Mouse (Mus musculus): ENCODE data around the gene Reck. TPM values are rescaled to one million over a fixed set of nuclear protein-coding genes. Genes with fewer than 3 reads are reported as not detected.

Gene Reck
- polyA plus RNA-seq, 1 experiment from 2014 or later: 24.3 TPM

- no peaks in the 10 kb centered on the region for H3K9me3 ChIP-seq (replicated peaks; ENCODE audit: control insufficient read depth, low read length)
- H3K4me3 ChIP-seq (ENCODE audit: low read depth, low read length): no peak overlapping the region
- no peak overlapping the region; the same call in 1 of the 2 replicates for H3K9ac ChIP-seq (replicated peaks; ENCODE audit: low read length)
- peak; percentile 29 for DNase-seq (ENCODE audit: low spot score)
- H3K4me1 ChIP-seq (ENCODE audit: control insufficient read depth, insufficient read depth, low read length): no peaks in the 10 kb centered on the region; the same call in 1 of the 2 replicates
- H3K27ac ChIP-seq (replicated peaks; ENCODE audit: low read depth, low read length): 0 out of 2 replicates have a peak overlapping the region, but pooled peaks have one; percentile 3
- WGBS: 26% methylated on average over 5 of the region's 5 CpGs
- H3K27me3 ChIP-seq (ENCODE audit: control insufficient read depth, insufficient read depth, low read length): no peaks in the 10 kb centered on the region
- ATAC-seq (replicated peaks; ENCODE audit: insufficient number of reproducible peaks, low FRiP score, low TSS enrichment, low read depth): no peak
- H3K36me3 ChIP-seq (replicated peaks; ENCODE audit: control insufficient read depth, insufficient read depth, low read depth, low read length): no peaks in the 10 kb centered on the region
- H3K4me2 ChIP-seq (ENCODE audit: low read depth, low read length): no peak overlapping the region
Measured at GRCm38 (mm10) chr4:43878121-43878776, 2.9 kb downstream of the Reck start.

GRCm38 (mm10) chr4:43879566-43879965 is 4.2 kb downstream of the Reck start:
- H3K4me2 ChIP-seq (ENCODE audit: low read depth, low read length): no peak overlapping the region
- H3K9me3 ChIP-seq (replicated peaks; ENCODE audit: control insufficient read depth, low read length): no peaks in the 10 kb centered on the region
- ATAC-seq (replicated peaks; ENCODE audit: insufficient number of reproducible peaks, low FRiP score, low TSS enrichment, low read depth) (no peak), DNase-seq (ENCODE audit: low spot score) (no peak)
- no peak overlapping the region for H3K9ac ChIP-seq (replicated peaks; ENCODE audit: low read length)
- no peak overlapping the region for H3K4me3 ChIP-seq (ENCODE audit: low read depth, low read length)
- peaks cover under 1% of the 10 kb centered on the region; the same call in 1 of the 2 replicates for H3K4me1 ChIP-seq (ENCODE audit: control insufficient read depth, insufficient read depth, low read length)
- H3K27ac ChIP-seq (replicated peaks; ENCODE audit: low read depth, low read length): no peak overlapping the region
- no peaks in the 10 kb centered on the region for H3K36me3 ChIP-seq (replicated peaks; ENCODE audit: control insufficient read depth, insufficient read depth, low read depth, low read length)
- no peaks in the 10 kb centered on the region for H3K27me3 ChIP-seq (ENCODE audit: control insufficient read depth, insufficient read depth, low read length)
- WGBS: 80% methylated on average over 6 of the region's 6 CpGs

GRCm38 (mm10) chr4:43884196-43884595 is 8.9 kb downstream of the Reck start:
- Histone ChIP-seq H3K9ac (replicated peaks; ENCODE audit: low read length) (no peak overlapping the region), H3K9me3 (replicated peaks; ENCODE audit: control insufficient read depth, low read length) (no peaks in the 10 kb centered on the region), H3K27me3 (ENCODE audit: control insufficient read depth, insufficient read depth, low read length) (no peaks in the 10 kb centered on the region), H3K4me3 (ENCODE audit: low read depth, low read length) (no peak overlapping the region), H3K27ac (replicated peaks; ENCODE audit: low read depth, low read length) (no peak overlapping the region), H3K4me2 (ENCODE audit: low read depth, low read length) (no peak overlapping the region), H3K4me1 (ENCODE audit: control insufficient read depth, insufficient read depth, low read length) (peaks cover 4% of the 10 kb centered on the region; the same call in 1 of the 2 replicates), H3K36me3 (replicated peaks; ENCODE audit: control insufficient read depth, insufficient read depth, low read depth, low read length) (no peaks in the 10 kb centered on the region)
- WGBS: 15% methylated on average over 4 of the region's 4 CpGs
- DNase-seq (ENCODE audit: low spot score) (peak; percentile 66), ATAC-seq (replicated peaks; ENCODE audit: insufficient number of reproducible peaks, low FRiP score, low TSS enrichment, low read depth) (no peak)

- H3K27me3 ChIP-seq (ENCODE audit: control insufficient read depth, insufficient read depth, low read length): no peaks in the 10 kb centered on the region
- no peaks in the 10 kb centered on the region for H3K4me1 ChIP-seq (ENCODE audit: control insufficient read depth, insufficient read depth, low read length)
- no peaks in the 10 kb centered on the region for H3K9me3 ChIP-seq (replicated peaks; ENCODE audit: control insufficient read depth, low read length)
- no peak overlapping the region for H3K4me2 ChIP-seq (ENCODE audit: low read depth, low read length)
- H3K36me3 ChIP-seq (replicated peaks; ENCODE audit: control insufficient read depth, insufficient read depth, low read depth, low read length): no peaks in the 10 kb centered on the region
- ATAC-seq (replicated peaks; ENCODE audit: insufficient number of reproducible peaks, low FRiP score, low TSS enrichment, low read depth) (no peak), DNase-seq (ENCODE audit: low spot score) (no peak)
- no peak overlapping the region for H3K27ac ChIP-seq (replicated peaks; ENCODE audit: low read depth, low read length)
- 95% methylated on average over 3 of the region's 3 CpGs for WGBS
- no peak overlapping the region for H3K4me3 ChIP-seq (ENCODE audit: low read depth, low read length)
- H3K9ac ChIP-seq (replicated peaks; ENCODE audit: low read length): no peak overlapping the region
Measured at GRCm38 (mm10) chr4:43891247-43891646, 15.9 kb downstream of the Reck start.

- H3K4me1 ChIP-seq (ENCODE audit: control insufficient read depth, insufficient read depth, low read length): no peaks in the 10 kb centered on the region
- H3K27ac ChIP-seq (replicated peaks; ENCODE audit: low read depth, low read length): no peak overlapping the region
- DNase-seq (ENCODE audit: low spot score): no peak
- no peak overlapping the region for H3K4me2 ChIP-seq (ENCODE audit: low read depth, low read length)
- H3K27me3 ChIP-seq (ENCODE audit: control insufficient read depth, insufficient read depth, low read length): no peaks in the 10 kb centered on the region
- H3K4me3 ChIP-seq (ENCODE audit: low read depth, low read length): no peak overlapping the region
- no peak for ATAC-seq (replicated peaks; ENCODE audit: insufficient number of reproducible peaks, low FRiP score, low TSS enrichment, low read depth)
- no peaks in the 10 kb centered on the region for H3K9me3 ChIP-seq (replicated peaks; ENCODE audit: control insufficient read depth, low read length)
- H3K36me3 ChIP-seq (replicated peaks; ENCODE audit: control insufficient read depth, insufficient read depth, low read depth, low read length): peaks cover 2% of the 10 kb centered on the region
- no peak overlapping the region for H3K9ac ChIP-seq (replicated peaks; ENCODE audit: low read length)
Measured at GRCm38 (mm10) chr4:43897209-43897608, 21.9 kb downstream of the Reck start.

DNA sequence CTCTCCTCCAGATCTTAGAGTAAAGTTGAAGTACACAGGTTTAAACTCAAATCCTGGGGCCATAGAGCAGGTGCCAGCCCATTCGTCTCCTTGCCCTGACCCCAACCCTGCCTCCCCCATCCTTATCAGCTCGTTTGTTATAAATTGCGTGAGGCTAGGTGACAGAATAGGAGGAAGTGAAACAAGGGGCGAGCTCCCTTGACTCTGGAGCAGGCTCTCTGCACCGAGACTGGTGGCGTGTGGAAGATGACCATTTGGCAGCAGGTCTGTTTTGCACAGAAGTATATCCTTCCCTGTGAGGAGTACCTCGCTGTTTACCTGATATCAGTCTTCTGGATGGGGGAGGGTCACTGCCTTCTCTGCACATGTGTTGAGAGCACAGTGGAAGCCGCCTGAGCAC is 23.9 kb downstream of the Reck start:
- DNase-seq (ENCODE audit: low spot score) (no peak), ATAC-seq (replicated peaks; ENCODE audit: insufficient number of reproducible peaks, low FRiP score, low TSS enrichment, low read depth) (no peak)
- no peak overlapping the region for H3K4me2 ChIP-seq (ENCODE audit: low read depth, low read length)
- H3K9me3 ChIP-seq (replicated peaks; ENCODE audit: control insufficient read depth, low read length): no peaks in the 10 kb centered on the region
- no peak overlapping the region for H3K27ac ChIP-seq (replicated peaks; ENCODE audit: low read depth, low read length)
- no peak overlapping the region for H3K9ac ChIP-seq (replicated peaks; ENCODE audit: low read length)
- H3K27me3 ChIP-seq (ENCODE audit: control insufficient read depth, insufficient read depth, low read length): no peaks in the 10 kb centered on the region
- H3K4me1 ChIP-seq (ENCODE audit: control insufficient read depth, insufficient read depth, low read length): no peaks in the 10 kb centered on the region
- H3K36me3 ChIP-seq (replicated peaks; ENCODE audit: control insufficient read depth, insufficient read depth, low read depth, low read length): peaks cover 2% of the 10 kb centered on the region
- no peak overlapping the region for H3K4me3 ChIP-seq (ENCODE audit: low read depth, low read length)
- WGBS: 72% methylated on average over 8 of the region's 8 CpGs

GRCm38 (mm10) chr4:43903690-43904089 is 28.4 kb downstream of the Reck start:
- DNase-seq (ENCODE audit: low spot score) (no peak), ATAC-seq (replicated peaks; ENCODE audit: insufficient number of reproducible peaks, low FRiP score, low TSS enrichment, low read depth) (no peak)
- Histone ChIP-seq H3K4me1 (ENCODE audit: control insufficient read depth, insufficient read depth, low read length) (no peaks in the 10 kb centered on the region), H3K27me3 (ENCODE audit: control insufficient read depth, insufficient read depth, low read length) (no peaks in the 10 kb centered on the region), H3K4me2 (ENCODE audit: low read depth, low read length) (no peak overlapping the region), H3K9me3 (replicated peaks; ENCODE audit: control insufficient read depth, low read length) (no peaks in the 10 kb centered on the region), H3K9ac (replicated peaks; ENCODE audit: low read length) (no peak overlapping the region), H3K36me3 (replicated peaks; ENCODE audit: control insufficient read depth, insufficient read depth, low read depth, low read length) (peaks cover 2% of the 10 kb centered on the region), H3K4me3 (ENCODE audit: low read depth, low read length) (no peak overlapping the region), H3K27ac (replicated peaks; ENCODE audit: low read depth, low read length) (no peak overlapping the region)
- WGBS: 76% methylated on average over 7 of the region's 7 CpGs

DNA sequence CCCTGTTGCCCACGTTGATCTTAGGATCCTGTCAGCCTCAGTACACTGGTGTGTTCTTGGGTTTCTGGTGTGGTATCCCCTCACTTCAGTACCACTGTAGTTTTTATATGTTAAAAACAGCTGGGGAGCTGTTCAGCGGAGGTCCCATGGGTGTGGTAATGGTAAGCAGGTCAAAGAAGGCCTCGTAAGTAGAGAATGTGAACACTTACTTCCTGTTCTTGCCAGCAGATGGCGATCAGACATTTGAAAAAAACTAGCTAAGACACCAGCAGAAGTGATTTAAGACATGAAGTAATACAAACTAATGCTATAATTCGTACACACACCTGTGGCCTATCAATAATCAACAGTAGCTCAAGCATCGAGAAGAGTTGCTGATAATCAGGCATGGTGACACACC is 31.1 kb downstream of the Reck start:
- Histone ChIP-seq H3K9me3 (replicated peaks; ENCODE audit: control insufficient read depth, low read length) (no peaks in the 10 kb centered on the region), H3K27ac (replicated peaks; ENCODE audit: low read depth, low read length) (no peak overlapping the region), H3K9ac (replicated peaks; ENCODE audit: low read length) (no peak overlapping the region), H3K4me1 (ENCODE audit: control insufficient read depth, insufficient read depth, low read length) (no peaks in the 10 kb centered on the region), H3K36me3 (replicated peaks; ENCODE audit: control insufficient read depth, insufficient read depth, low read depth, low read length) (no peaks in the 10 kb centered on the region; the same call in 1 of the 2 replicates), H3K4me2 (ENCODE audit: low read depth, low read length) (no peak overlapping the region), H3K4me3 (ENCODE audit: low read depth, low read length) (no peak overlapping the region), H3K27me3 (ENCODE audit: control insufficient read depth, insufficient read depth, low read length) (no peaks in the 10 kb centered on the region)
- peak; percentile 72 for DNase-seq (ENCODE audit: low spot score)
- 32% methylated on average over 6 of the region's 6 CpGs for WGBS
- no peak for ATAC-seq (replicated peaks; ENCODE audit: insufficient number of reproducible peaks, low FRiP score, low TSS enrichment, low read depth)
